8 mouse cellular contexts compared by ENCODE assay signal in genomic region chr2:119289014-119289416, GRCm38 (mm10). TPM values are rescaled to one million over a fixed set of nuclear protein-coding genes. Genes with fewer than 3 reads are reported as not detected.
DNase-seq lines count a peak whose midpoint lies in the region; ATAC-seq and TF ChIP-seq lines count a peak whose summit lies in the region.

No protein-coding gene starts in this region.

- peak overlapping the region; percentile 83 for H3K27ac ChIP-seq in heart, adult 2 months
- H3K27ac ChIP-seq in heart, embryonic 11.5 days (ENCODE audit: low read depth, low read length) = peak overlapping the region; percentile 52; the same call in 1 of the 2 replicates
- H3K27ac ChIP-seq in liver, embryonic 14.5 days = peak overlapping the region; percentile 54

- peak overlapping the region; percentile 73 for H3K9ac ChIP-seq in heart, adult 2 months (ENCODE audit: low read depth, low read length)
- H3K9ac ChIP-seq in heart, embryonic 11.5 days (ENCODE audit: low read depth, low read length) = peak overlapping the region; percentile 86
- peak overlapping the region; percentile 79 for H3K9ac ChIP-seq in liver, embryonic 14.5 days (replicated peaks)

- no peaks in the 10 kb centered on the region for H3K36me3 ChIP-seq in heart, adult 2 months (ENCODE audit: control insufficient read depth, insufficient read depth, low read length)
- peaks cover 11% of the 10 kb centered on the region; the same call in 1 of the 2 replicates for H3K36me3 ChIP-seq in heart, embryonic 11.5 days (ENCODE audit: control insufficient read depth, insufficient read depth, low read length)
- H3K36me3 ChIP-seq in liver, embryonic 14.5 days (replicated peaks; ENCODE audit: control insufficient read depth, insufficient read depth, low read depth) = peaks cover 7% of the 10 kb centered on the region

- WGBS in heart, adult 2 months = under 1% methylated on average over 11 of the region's 11 CpGs
- WGBS in heart, embryonic 11.5 days (ENCODE audit: insufficient replicate concordance) = 3% methylated on average over 11 of the region's 11 CpGs
- WGBS in liver, embryonic 14.5 days (ENCODE audit: insufficient replicate concordance) = under 1% methylated on average over 11 of the region's 11 CpGs

- no peak for ATAC-seq in heart, embryonic 11.5 days (replicated peaks; ENCODE audit: insufficient number of reproducible peaks, low FRiP score, low TSS enrichment)
- ATAC-seq in liver, embryonic 14.5 days (ENCODE audit: insufficient read depth) = peak; percentile 17; the same call in 1 of the 2 replicates
- ATAC-seq in neutrophil, adult 5-6 weeks (ENCODE audit: extremely low read depth, insufficient number of reproducible peaks, low FRiP score, poor library complexity, severe bottlenecking) = peak; percentile 53

- peak overlapping the region; percentile 64 for H3K4me3 ChIP-seq in heart, adult 2 months
- H3K4me3 ChIP-seq in heart, embryonic 11.5 days (ENCODE audit: low read depth, low read length) = peak overlapping the region; percentile 77
- peak overlapping the region; percentile 77 to 90 for H3K4me3 ChIP-seq in liver, embryonic 14.5 days (ENCODE audit: insufficient read depth in 1 of 2, low read depth in 2 of 2, low read length in 2 of 2)

- TF ChIP-seq CTCF in heart, adult 2 months (IDR thresholded peaks at IDR 0.05) = no peak
- no peak for TF ChIP-seq CTCF in liver, embryonic 14.5 days (IDR thresholded peaks at IDR 0.05; ENCODE audit: low read depth)

- H3K4me1 ChIP-seq in heart, adult 2 months (ENCODE audit: control insufficient read depth, insufficient read depth, low read length) = no peaks in the 10 kb centered on the region
- peaks cover 6% of the 10 kb centered on the region for H3K4me1 ChIP-seq in heart, embryonic 11.5 days (ENCODE audit: control insufficient read depth, insufficient read depth, low read length)
- H3K4me1 ChIP-seq in liver, embryonic 14.5 days (replicated peaks; ENCODE audit: control insufficient read depth in 2 of 2, insufficient read depth in 2 of 2, low read length in 1 of 2) = peaks cover 0 to 5% of the 10 kb centered on the region in 2 experiments

- no peak for TF ChIP-seq POLR2A in heart, adult 2 months (IDR thresholded peaks at IDR 0.05; ENCODE audit: insufficient read depth, low read depth, low read length)

- intact Hi-C loops in heart, adult 2 months (cut with DNase I) = loop anchor here (2.0 to 5.0 kb wide), 2 partner anchors 176 to 242 kb away; partner anchors contain the start of genes Knl1 and Rad51
- intact Hi-C loops in heart, postnatal 25 days (cut with DNase I) = loop anchor here (5.0 kb wide), 1 partner anchor 137 kb away; no protein-coding TSS in a partner anchor

- no peaks in the 10 kb centered on the region; the same call in 1 of the 2 replicates for H3K79me2 ChIP-seq in heart, adult 2 months (replicated peaks; ENCODE audit: control insufficient read depth, insufficient read depth, low read length)

- H3K4me2 ChIP-seq in heart, embryonic 11.5 days = peak overlapping the region; percentile 85
- H3K4me2 ChIP-seq in liver, embryonic 14.5 days (ENCODE audit: low read depth) = peak overlapping the region; percentile 97

- DNase-seq in heart, adult 2 months = no peak
- no peak for DNase-seq in heart, postnatal 25 days (ENCODE audit: low spot score)
- DNase-seq in NIH3T3 (ENCODE audit: low read depth) = peak; percentile 37
- peak in 1 of 3 experiments; percentile 44 for DNase-seq in liver, embryonic 14.5 days (ENCODE audit: low read depth in 3 of 3, low spot score in 3 of 3)
- DNase-seq in retina, embryonic 14.5 days (ENCODE audit: low spot score) = no peak
- no peak for DNase-seq in gastrocnemius, postnatal 4 days (ENCODE audit: low spot score in 2 of 2)

- H3K9me3 ChIP-seq in heart, embryonic 11.5 days (replicated peaks; ENCODE audit: control insufficient read depth, low read length) = no peaks in the 10 kb centered on the region
- no peaks in the 10 kb centered on the region for H3K9me3 ChIP-seq in liver, embryonic 14.5 days (ENCODE audit: control insufficient read depth, low read length)

- no peaks in the 10 kb centered on the region for H3K27me3 ChIP-seq in heart, adult 2 months (ENCODE audit: control insufficient read depth, insufficient read depth, low read length)
- no peaks in the 10 kb centered on the region for H3K27me3 ChIP-seq in heart, embryonic 11.5 days (ENCODE audit: control insufficient read depth, insufficient read depth, low read length)
- no peaks in the 10 kb centered on the region for H3K27me3 ChIP-seq in liver, embryonic 14.5 days (ENCODE audit: control insufficient read depth, insufficient read depth, low read length)

- no peak for TF ChIP-seq EP300 in heart, adult 2 months (IDR thresholded peaks at IDR 0.05; ENCODE audit: insufficient read depth, low read depth, low read length)
- no peak for TF ChIP-seq EP300 in liver, embryonic 14.5 days (IDR thresholded peaks at IDR 0.05; ENCODE audit: low read depth)

RNA-seq across cellular contexts. Expression of gene Vps18, which starts 0.5 kb away (rescaled TPM):
- total RNA-seq in heart, adult 2 months (2021) = 10 to 100 TPM; 12.2 TPM
- polyA plus RNA-seq in heart, adult 2 months (2012; rRNA removed) = 10.2 and 12.6 TPM in 2 replicates
- total RNA-seq in heart, postnatal 25 days (2021) = 10 to 100 TPM; 11.9 to 13.0 TPM
- polyA plus RNA-seq in heart, embryonic 11.5 days (2014; fragmentation: Nextera tagmentation; extraction: Ambion mirVana) = 6.9 and 8.7 TPM in 2 replicates
- polyA plus RNA-seq in liver, embryonic 14.5 days (2012; rRNA removed) = 3.2 and 3.4 TPM in 2 replicates
- polyA plus RNA-seq in liver, embryonic 14.5 days (2014; fragmentation: Nextera tagmentation; extraction: Ambion mirVana) = 3.2 and 3.5 TPM in 2 replicates
- total RNA-seq in neutrophil, adult 5-6 weeks (2017) = 21.4 and 21.6 TPM in 2 replicates
- total RNA-seq in gastrocnemius, postnatal 4 days (2021) = 10 to 100 TPM; 12.6 to 13.0 TPM

RNA-seq across cellular contexts. Expression of gene Rhov, which starts 17.9 kb away (rescaled TPM):
- total RNA-seq in heart, adult 2 months (2021) = not detected
- polyA plus RNA-seq in heart, adult 2 months (2012; rRNA removed) = 0.12 TPM in 1 of 2 replicates, not detected in the other
- not detected for total RNA-seq in heart, postnatal 25 days (2021)
- polyA plus RNA-seq in heart, embryonic 11.5 days (2014; fragmentation: Nextera tagmentation; extraction: Ambion mirVana) = not detected in 2 replicates
- polyA plus RNA-seq in liver, embryonic 14.5 days (2012; rRNA removed) = 0.02 TPM in 1 of 2 replicates, not detected in the other
- polyA plus RNA-seq in liver, embryonic 14.5 days (2014; fragmentation: Nextera tagmentation; extraction: Ambion mirVana) = not detected in 2 replicates
- total RNA-seq in neutrophil, adult 5-6 weeks (2017) = 2.7 and 3.1 TPM in 2 replicates
- total RNA-seq in gastrocnemius, postnatal 4 days (2021) = under 1 TPM in 1 of 2 experiments, not detected in 1; 0.16 TPM

RNA-seq across cellular contexts. Expression of gene Dll4, which starts 36.6 kb away (rescaled TPM):
- 10 to 100 TPM; 13.7 to 15.8 TPM for total RNA-seq in heart, adult 2 months (2021)
- 22.0 and 35.8 TPM in 2 replicates for polyA plus RNA-seq in heart, adult 2 months (2012; rRNA removed)
- 10 to 100 TPM; 16.7 to 22.5 TPM for total RNA-seq in heart, postnatal 25 days (2021)
- polyA plus RNA-seq in heart, embryonic 11.5 days (2014; fragmentation: Nextera tagmentation; extraction: Ambion mirVana) = 3.7 and 5.0 TPM in 2 replicates
- polyA plus RNA-seq in liver, embryonic 14.5 days (2012; rRNA removed) = 1.3 and 1.4 TPM in 2 replicates
- polyA plus RNA-seq in liver, embryonic 14.5 days (2014; fragmentation: Nextera tagmentation; extraction: Ambion mirVana) = 0.83 and 0.86 TPM in 2 replicates
- not detected in 2 replicates for total RNA-seq in neutrophil, adult 5-6 weeks (2017)
- total RNA-seq in gastrocnemius, postnatal 4 days (2021) = 10 to 100 TPM; 13.7 to 13.9 TPM

RNA-seq across cellular contexts. Expression of gene Spint1, which starts 51.9 kb away (rescaled TPM):
- not detected for total RNA-seq in heart, adult 2 months (2021)
- polyA plus RNA-seq in heart, adult 2 months (2012; rRNA removed) = 0.32 and 1.1 TPM in 2 replicates
- total RNA-seq in heart, postnatal 25 days (2021) = not detected
- 0.83 and 1.1 TPM in 2 replicates for polyA plus RNA-seq in heart, embryonic 11.5 days (2014; fragmentation: Nextera tagmentation; extraction: Ambion mirVana)
- 0.11 and 0.27 TPM in 2 replicates for polyA plus RNA-seq in liver, embryonic 14.5 days (2012; rRNA removed)
- polyA plus RNA-seq in liver, embryonic 14.5 days (2014; fragmentation: Nextera tagmentation; extraction: Ambion mirVana) = 0.11 and 0.13 TPM in 2 replicates
- total RNA-seq in neutrophil, adult 5-6 weeks (2017) = not detected in 2 replicates
- under 1 TPM in 1 of 2 experiments, not detected in 1; 0.15 TPM for total RNA-seq in gastrocnemius, postnatal 4 days (2021)

RNA-seq across cellular contexts. Expression of gene Ppp1r14d, which starts 59.3 kb away (rescaled TPM):
- total RNA-seq in heart, adult 2 months (2021) = not detected
- not detected in 2 replicates for polyA plus RNA-seq in heart, adult 2 months (2012; rRNA removed)
- total RNA-seq in heart, postnatal 25 days (2021) = not detected
- not detected in 2 replicates for polyA plus RNA-seq in heart, embryonic 11.5 days (2014; fragmentation: Nextera tagmentation; extraction: Ambion mirVana)
- not detected in 2 replicates for polyA plus RNA-seq in liver, embryonic 14.5 days (2012; rRNA removed)
- not detected in 2 replicates for polyA plus RNA-seq in liver, embryonic 14.5 days (2014; fragmentation: Nextera tagmentation; extraction: Ambion mirVana)
- not detected in 2 replicates for total RNA-seq in neutrophil, adult 5-6 weeks (2017)
- total RNA-seq in gastrocnemius, postnatal 4 days (2021) = not detected

Comparison
In these comparisons a context has a peak if more than half of its experiments do, and no peak if none do; other contexts are left out.
1. RNA of gene Dll4, which starts 36.6 kb away (total RNA-seq): 16.7 to 22.5 TPM in heart, postnatal 25 days, 13.7 to 15.8 TPM in heart, adult 2 months and 13.7 to 13.9 TPM in gastrocnemius, postnatal 4 days; not detected in neutrophil, adult 5-6 weeks; every median in the first group is over 10 times any median in the second.
2. Peak in every context shown above with its lines, with median percentiles within 50 percentile points of each other: H3K27ac ChIP-seq, H3K4me3 ChIP-seq and H3K9ac ChIP-seq.